Mouse (Mus musculus) urinary bladder, postnatal 25 days (tissue): ENCODE measurements around the gene Vps4b.
"Not testable (repeated sequence)": the region's sequence is repeated elsewhere in the genome, so short reads cannot be mapped to it uniquely, and the experiment has no call there.

Experiments
- DNase-seq: peaks from one replicate; pipeline ENCODE4 v3.0.0; 2022; ENCODE audit warnings: low spot score

Vps4b gene

DNA sequence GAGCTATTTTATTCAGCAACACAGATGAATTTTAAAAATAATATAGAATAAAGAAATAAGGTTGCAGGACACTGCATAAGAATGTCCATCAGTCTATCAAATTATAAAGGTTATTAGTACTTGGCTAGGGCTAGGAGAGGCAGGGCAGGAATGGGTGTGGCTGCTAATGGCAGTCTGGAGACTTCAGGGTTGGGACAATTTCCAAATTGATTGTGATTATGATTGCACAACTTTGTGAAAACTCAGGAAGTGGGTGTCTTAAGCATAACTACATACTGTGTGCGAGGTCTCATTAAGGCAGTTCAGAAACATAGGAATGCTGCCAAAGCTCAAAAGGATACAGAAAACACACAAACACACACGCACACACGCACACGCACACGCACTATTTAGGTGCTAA, 44.5 kb downstream of the Vps4b start:
- no peak for DNase-seq

DNA sequence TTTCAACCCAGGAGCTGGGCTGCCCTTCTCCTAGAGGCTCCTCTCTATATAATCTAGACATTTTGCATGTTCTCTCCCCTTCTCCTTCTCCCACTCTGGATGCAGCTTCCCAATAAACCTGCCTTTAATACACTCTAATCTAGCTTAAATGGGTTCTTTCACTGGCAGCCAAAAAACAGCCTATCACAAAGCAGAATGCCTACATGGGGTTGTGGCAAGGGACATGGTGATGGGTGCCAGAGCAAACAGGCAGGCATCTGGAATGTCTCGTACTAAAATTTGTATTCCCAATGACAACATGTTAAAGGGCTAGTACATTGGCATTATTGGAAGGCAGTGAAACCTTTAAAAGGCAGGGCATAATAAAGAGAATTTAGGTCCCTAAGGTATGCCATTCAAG, 45.9 kb downstream of the Vps4b start:
- DNase-seq, result no peak

DNA sequence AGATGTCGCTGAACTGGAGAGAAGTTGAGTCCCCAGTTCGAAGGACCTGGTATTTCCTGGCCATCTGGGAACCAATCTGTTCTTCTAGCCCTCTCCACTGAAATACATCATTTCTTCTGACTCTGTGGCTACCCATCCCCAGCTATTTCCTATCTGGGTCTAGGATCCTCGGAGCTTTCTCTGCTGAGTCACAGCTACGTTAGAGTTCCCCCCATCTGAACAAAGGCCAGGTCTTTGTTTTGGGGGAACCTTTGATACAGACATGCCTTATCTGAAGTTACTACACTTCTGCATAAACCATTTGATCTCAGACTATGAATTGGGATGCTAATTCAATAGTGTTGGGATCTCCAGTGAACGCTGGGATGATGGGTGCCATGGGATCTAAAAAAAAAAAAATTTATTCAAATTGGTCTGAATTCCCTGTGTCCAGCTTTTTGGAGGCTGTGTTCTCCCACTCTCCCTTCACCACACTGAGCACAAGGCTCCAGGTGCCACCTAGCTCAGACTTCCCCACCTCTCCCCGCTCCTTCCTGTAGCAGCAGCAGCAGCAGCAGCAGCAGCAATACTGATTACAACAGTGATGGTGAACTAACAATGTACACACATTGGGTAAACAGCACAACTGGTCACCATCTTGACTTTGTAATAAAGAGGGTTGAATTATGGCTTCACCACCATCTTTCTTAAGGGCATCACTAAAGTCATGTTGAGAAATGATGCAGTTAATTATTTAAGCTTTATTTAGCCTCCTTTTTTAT, 47.8 kb downstream of the Vps4b start:
- DNase-seq, result no peak

DNA sequence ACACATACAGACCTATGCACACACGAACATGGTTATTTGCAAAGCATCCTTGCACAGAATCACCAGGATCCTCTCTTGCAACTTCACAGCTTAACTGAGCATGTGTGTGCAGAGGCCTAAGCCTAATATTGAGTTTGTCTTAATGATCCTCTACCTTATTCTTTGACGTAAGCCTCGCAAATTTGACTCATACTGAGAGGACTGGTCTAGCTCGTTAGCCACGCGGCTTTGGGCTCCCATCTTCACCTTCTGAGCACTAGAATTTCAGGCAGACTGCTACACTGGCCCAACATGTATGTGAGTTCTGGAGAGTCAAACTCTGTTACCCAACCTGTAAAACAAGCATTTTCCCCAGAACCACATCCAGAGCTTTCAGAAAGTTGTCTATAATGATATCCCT, 53.5 kb downstream of the Vps4b start:
- no peak for DNase-seq

DNA sequence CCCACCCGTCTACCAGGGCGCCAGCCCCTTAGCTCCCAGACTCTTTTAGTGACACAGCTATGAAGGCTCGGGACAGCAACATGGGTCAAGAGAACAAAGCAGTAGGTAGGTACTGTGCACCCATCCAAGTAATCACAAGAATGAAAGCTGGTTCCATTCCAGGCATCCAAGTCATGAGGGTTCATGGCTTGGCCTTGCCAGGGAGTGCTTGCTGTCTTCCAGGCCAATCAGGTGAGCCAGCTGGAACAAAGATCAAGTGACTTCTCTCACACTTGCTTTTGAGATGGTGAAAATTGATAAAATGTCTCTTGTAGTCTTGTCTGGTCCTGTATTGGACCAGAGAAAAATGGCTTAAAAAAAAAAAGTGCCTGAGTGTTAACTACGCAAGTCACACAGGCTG, 55.8 kb downstream of the Vps4b start:
- DNase-seq, result no peak

DNA sequence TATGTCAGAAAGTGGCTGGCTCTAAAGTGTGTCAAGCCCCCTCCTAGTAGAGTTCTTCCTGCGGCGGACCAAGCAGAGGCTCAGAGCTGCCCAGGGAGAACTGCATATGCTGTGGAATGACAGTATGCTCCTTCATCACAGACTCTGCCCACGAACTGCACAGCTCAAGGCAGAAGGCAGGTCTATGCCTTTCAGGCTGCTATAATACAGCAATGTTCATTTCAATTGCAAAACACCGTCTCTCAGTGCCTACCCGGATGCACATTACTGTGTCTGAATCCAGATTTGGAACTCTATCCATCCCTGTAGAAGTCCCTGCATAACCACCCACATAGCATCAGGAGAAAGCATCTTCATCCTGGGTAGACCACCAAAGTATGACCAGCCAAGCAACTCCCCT, 56.7 kb downstream of the Vps4b start:
- no peak for DNase-seq

DNA sequence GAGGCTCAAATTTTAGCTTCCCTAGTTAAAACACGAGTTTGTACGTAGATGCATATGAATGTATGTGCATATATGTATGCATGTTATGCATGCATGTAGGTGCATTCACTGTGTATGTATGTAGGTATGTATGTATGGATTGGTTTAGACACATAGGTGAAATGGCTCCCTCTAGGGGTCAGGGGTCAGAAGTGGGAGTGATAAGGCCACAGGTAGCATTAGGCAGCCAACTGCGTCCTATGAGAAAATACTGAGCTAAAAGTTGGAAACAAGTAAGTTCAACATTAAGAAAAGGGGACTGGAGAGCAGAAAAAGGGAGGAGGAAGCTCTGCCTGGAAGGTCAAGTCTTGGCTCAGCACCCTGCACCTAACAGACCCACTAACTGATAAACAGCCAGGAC, 58.4 kb downstream of the Vps4b start:
- DNase-seq, result no peak

DNA sequence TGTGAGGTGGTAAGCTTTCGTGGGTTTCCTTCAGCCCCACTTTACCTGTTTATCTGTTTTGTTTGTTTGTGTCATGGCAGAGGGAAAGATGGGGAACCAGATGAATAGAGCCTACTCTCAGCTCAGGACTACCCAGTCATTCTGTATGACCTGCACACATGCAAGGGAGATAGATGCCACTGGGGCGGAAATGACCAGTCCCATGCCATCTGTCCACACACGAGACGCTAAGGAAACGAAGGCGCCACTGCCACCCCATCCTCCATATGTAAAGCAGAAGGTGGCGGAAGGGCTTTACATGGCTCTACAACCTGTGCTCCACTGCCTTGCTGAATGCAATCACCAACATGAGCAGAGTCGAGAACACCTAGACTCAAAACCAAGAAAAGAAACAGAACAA, 60.3 kb downstream of the Vps4b start:
- DNase-seq, result no peak

DNA sequence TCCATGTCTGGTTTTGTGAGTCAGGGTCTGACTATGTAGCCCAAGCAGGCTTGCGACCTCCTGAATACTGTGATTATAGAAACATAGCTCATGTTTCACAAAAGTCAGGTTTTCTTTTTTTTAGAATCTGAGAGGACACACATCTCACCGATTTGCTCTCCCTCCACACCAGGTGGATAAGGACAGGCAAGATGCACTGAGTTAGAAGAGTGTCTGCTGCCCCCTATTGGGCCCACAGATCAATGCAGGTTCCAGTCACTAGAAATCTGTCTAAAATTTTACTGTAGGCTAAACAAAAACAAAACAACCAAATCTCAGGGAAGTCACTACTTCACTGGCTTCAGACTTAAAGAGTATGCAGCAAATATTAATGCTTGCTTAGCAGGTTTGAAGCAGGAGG, 60.9 kb downstream of the Vps4b start:
- no peak for DNase-seq

DNA sequence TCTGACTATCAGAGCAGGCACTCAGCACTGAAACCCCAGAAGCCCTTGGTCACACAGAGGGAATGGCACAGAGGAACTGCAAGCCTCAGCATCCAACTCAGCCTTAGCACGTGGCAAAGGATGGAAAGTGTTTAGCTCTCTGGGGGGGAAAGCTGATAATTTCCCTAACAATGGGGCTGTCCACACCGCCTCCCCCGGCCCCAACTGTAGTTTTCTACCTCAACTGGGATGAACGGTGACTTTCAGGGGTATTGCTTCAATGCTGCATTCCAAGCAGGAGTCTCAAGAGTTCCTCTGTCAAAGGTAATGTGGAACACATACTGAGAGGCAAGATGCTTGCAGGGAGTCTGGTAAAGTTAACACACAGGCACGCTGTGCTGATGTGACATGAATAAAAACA, 74.5 kb downstream of the Vps4b start:
- DNase-seq, result no peak

DNA sequence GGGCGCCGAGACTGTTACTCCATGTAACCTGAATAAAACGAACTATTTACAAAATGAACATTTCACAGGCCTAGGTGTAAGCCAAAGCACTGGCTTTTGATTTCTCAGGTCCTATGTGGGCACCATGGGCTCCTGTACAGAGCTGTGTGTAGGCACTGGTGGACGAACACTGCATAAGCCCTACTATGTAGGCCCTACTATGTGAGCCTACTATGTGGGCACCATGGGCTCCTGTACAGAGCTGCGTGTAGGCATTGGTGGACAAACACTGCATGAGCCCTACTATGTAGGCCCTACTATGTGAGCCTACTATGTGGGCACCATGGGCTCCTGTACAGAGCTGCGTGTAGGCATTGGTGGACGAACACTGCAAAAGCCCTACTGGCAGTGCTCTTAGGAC, 78.8 kb downstream of the Vps4b start:
- DNase-seq, result not testable (repeated sequence)

DNA sequence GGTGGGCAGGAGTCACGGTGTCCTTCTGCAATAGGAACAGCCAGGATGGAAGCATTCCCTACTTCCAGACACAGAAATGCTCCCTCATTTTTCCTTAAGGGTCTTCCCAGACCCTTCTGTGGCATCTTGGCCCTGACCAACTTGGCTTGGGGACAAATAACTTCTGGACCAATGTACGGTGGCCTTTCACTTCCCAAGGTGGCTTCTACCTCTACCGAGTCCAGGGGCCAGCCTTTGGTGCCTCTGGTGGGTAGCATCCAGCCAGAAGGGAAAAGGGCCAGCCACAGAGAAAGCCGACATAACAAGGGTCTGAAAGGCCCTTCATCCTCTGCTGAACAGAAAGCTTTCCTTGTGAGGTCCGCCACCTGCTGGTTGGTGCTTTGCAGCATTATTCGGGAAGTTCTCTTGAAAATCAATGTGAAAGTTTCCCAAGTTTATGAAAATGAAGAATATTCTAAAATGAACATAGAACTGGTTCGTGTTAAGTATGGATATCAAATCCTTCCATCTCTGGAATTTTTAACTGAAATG, 79.4 kb downstream of the Vps4b start:
- peak; percentile 66 for DNase-seq

DNA sequence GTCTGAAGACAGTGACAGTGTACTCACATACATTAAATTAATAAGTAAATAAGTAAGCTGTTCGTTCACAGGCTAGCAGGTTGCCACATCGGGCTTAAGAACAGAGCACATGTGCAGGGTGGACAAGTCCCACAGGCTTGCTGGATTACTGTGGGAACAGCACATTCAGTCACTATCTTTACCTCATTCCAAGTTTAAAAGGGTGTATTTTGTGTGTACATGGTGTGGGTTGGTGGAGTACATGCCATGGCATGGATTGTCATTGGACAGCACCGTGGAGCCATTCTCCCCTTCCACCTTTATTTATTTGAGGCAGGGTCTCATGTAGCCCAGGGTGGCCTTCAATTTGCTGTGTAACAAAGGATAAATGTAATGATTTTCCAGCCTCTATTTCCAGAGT, 80.4 kb downstream of the Vps4b start:
- DNase-seq, result no peak

DNA sequence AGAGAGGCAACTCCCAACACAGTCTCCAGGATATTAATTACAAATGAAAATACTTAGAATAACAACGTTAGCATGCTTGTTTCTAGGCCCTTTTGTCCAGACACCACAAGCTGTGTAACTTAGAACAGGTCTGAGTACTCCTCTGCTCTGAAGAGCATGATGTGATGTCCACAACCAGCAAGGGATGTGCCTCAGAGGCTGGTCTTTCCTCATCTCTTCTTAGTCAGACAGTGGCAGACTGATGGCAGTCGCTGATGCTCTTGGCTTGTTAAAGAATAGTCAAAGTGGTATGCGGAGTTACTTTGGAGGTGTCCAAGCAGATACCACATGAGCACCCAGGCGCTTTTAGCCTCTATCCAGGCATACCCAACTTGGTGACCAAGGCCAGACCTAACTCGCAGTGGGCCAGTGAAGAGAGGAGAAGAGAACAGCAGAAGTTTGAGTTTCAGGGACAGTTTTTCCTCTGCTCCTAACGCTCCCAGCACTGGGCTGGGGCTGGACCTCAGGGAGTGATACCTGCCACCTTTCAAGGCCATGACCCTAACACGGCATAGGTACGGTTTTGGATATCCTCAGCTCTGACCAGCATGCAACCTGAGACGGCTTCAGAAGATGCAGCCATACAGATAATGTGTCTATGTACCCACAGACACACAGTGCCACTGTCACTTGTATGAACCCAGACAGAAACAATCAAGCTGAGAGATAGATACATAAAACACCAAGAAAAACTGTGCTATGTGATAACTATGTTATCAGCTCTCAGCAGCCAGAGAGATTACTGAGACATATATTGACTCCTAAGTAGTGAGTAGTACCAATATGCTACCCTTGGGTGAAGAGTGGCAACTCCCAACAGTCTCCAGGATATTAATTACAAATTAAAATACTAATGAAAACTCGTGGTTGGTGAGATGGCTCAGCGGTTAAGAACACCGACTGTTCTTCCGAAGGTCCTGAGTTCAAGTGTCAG, 81.1 kb downstream of the Vps4b start:
- no peak for DNase-seq

DNA sequence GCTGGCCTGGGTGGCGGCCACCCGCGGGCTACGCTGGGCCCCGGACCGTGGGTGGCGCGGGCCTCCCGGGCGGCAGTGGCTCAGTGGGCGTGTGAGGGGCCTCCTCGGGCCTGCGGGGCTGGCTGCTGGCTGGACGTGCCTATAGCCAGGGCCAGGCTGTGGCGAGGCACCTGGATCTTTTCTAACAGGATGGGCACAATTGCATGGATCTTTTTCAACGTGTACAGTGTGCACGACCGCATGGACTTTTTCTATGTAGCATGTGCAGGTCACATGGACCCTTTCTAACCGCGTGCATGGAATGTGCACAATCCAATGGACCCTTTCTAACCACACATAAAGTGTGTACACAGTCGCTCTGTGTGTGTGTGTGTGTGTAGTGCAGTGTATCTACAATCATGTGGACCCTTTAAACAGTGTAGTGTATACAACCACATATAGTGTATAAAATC, 82.0 kb downstream of the Vps4b start:
- no peak for DNase-seq
